19 mouse cellular contexts compared by ENCODE assay signal in genomic region chr1:125172474-125172873, GRCm38 (mm10).
"Had no signal": no experiment of that assay in that cellular context is flagged by ENCODE, and none has a peak within 500 bp of the region (broad histone marks: within the 10 kb centered on the region; RNA-seq: fewer than 3 reads in every experiment).

No protein-coding gene starts in this region.

- H3K36me3 ChIP-seq: midbrain, embryonic 10.5 days; midbrain, embryonic 12.5 days; neural tube, embryonic 13.5 days; neural tube, embryonic 15.5 days had no signal

- DNase-seq: lung, adult 18-20 months; lung, embryonic 14.5 days; lung, postnatal 10 days; lung, postnatal 4 days; midbrain, embryonic 14.5 days; retina, postnatal 1 day; right cerebral cortex, adult 18-20 months; right cerebral cortex, postnatal 25 days; right cerebral cortex, postnatal 4 days; spleen, adult 18-20 months; thymus, adult 18-20 months; thymus, postnatal 14 days; thymus, postnatal 36 days had no signal

- H3K4me2 ChIP-seq: lung, embryonic 14.5 days; midbrain, embryonic 12.5 days; neural tube, embryonic 13.5 days; neural tube, embryonic 15.5 days had no signal

- H3K27ac ChIP-seq: midbrain, embryonic 10.5 days; midbrain, embryonic 12.5 days; neural tube, embryonic 13.5 days; neural tube, embryonic 15.5 days had no signal

- H3K9me3 ChIP-seq: midbrain, embryonic 12.5 days; neural tube, embryonic 13.5 days; neural tube, embryonic 15.5 days had no signal

- ATAC-seq: midbrain, embryonic 16.5 days had no signal

- H3K9ac ChIP-seq: lung, embryonic 14.5 days; midbrain, embryonic 12.5 days; neural tube, embryonic 13.5 days; neural tube, embryonic 15.5 days had no signal

- H3K27me3 ChIP-seq: midbrain, embryonic 12.5 days; neural tube, embryonic 13.5 days; neural tube, embryonic 15.5 days had no signal

- H3K4me1 ChIP-seq: midbrain, embryonic 10.5 days; midbrain, embryonic 12.5 days; neural tube, embryonic 13.5 days; neural tube, embryonic 15.5 days had no signal

- H3K4me3 ChIP-seq: midbrain, embryonic 10.5 days; midbrain, embryonic 12.5 days; myocyte; neural tube, embryonic 13.5 days; neural tube, embryonic 15.5 days had no signal
